Mouse (Mus musculus) kidney, adult 2 months (tissue): ENCODE measurements around the gene Pdzd2.

Source experiments
- CTCF ChIP-seq: fragments of 200-500 bp; conservative IDR thresholded peaks from 2 replicates; pipeline ENCODE4 v1.5.1; 2011; ENCODE audit warnings: low read depth, mild to moderate bottlenecking, control low read depth, low read length, moderate library complexity, mixed read lengths; ENCODE audit not compliant: insufficient read depth, insufficient read length
- POLR2A ChIP-seq: fragments of 200-500 bp; IDR thresholded peaks from one replicate; pipeline ENCODE4 v1.6.1; 2011; ENCODE audit warnings: low read depth, low read length, control low read depth

GRCm38 (mm10) chr15:12721684-12722500 lies 17.8 kb downstream of the Pdzd2 start:
- TF ChIP-seq POLR2A (no peak), CTCF (no peak)
